ENCODE assay signal across 11 mouse cellular contexts in genomic region chr11:23465862-23466261, GRCm38 (mm10). TPM values are rescaled to one million over a fixed set of nuclear protein-coding genes. Genes with fewer than 3 reads are reported as not detected.
"Had no signal": no experiment of that assay in that cellular context is flagged by ENCODE, and none has a peak within 500 bp of the region (broad histone marks: within the 10 kb centered on the region; RNA-seq: fewer than 3 reads in every experiment).

No protein-coding gene starts in this region.

RNA-seq across cellular contexts. Expression of gene 1700093K21Rik, which starts 55.1 kb away (rescaled TPM):
- total RNA-seq: neutrophil, adult 5-6 weeks had no signal
- polyA plus RNA-seq: neural tube, embryonic 14.5 days; neural tube, embryonic 15.5 days; small intestine, adult 2 months; spleen, adult 2 months; stomach, embryonic 14.5 days; stomach, embryonic 15.5 days; stomach, embryonic 16.5 days; stomach, postnatal 0 days; thymus, adult 2 months; thymus, postnatal 0 days had no signal
